Mouse (Mus musculus) spleen, adult 2 months (tissue): ENCODE results near the gene Tnik.

Source experiments
- CTCF ChIP-seq: fragments of 200-500 bp; IDR thresholded peaks from 2 replicates; pipeline ENCODE4 v1.5.1; 2011; ENCODE audit warnings: mild to moderate bottlenecking, inconsistent platforms; ENCODE audit not compliant: insufficient read depth, insufficient read length, insufficient replicate concordance; ENCODE audit errors: extremely low read depth
- POLR2A ChIP-seq: fragments of 200-500 bp; IDR thresholded peaks from 2 replicates; pipeline ENCODE4 v1.6.1; 2011; ENCODE audit warnings: low read depth, low read length, inconsistent platforms

DNA sequence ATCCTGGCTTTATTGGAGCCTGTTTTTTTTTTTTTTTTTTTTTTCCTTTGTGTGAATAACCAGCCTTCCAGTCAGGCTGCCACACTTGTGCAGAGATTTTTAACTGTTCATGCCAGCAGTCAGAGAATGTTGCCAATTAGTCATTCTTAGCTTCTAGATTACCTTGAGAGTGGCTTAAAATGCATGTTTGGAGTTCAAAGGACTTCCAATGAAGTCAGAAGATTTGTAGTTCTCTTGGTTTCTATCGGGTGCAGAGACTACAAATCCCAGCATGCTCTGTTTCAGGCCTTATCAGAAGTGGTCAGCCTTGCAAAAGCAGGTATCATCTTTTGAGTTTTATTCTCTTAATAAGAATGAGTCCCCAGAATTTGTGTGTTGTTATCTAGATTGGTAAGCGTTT, 80.6 kb downstream of the Tnik start:
- TF ChIP-seq CTCF (no peak), POLR2A (no peak)
